Mouse (Mus musculus) lung, adult 2 months (tissue): ENCODE data around the gene Trappc6b. TPM values are rescaled to one million over a fixed set of nuclear protein-coding genes. Genes with fewer than 3 reads are reported as not detected.

Source experiments
- DNase-seq: peaks from one replicate; pipeline ENCODE4 v3.0.0; 2022
- H3K4me1 ChIP-seq: fragments of 200-500 bp; 2 replicates; pipeline ENCODE4 v1.6.1; 2011; ENCODE audit warnings: low read length; ENCODE audit not compliant: control insufficient read depth, insufficient read depth
- H3K4me3 ChIP-seq: fragments of 200-500 bp; replicated peaks from 2 replicates; pipeline ENCODE3; 2011; ENCODE audit warnings: low read depth, mild to moderate bottlenecking, control low read depth, low read length; ENCODE audit errors: extremely low read depth
- CTCF ChIP-seq: fragments of 200-500 bp; IDR thresholded peaks from 2 replicates; pipeline ENCODE4 v1.5.1; 2011; ENCODE audit warnings: mild to moderate bottlenecking, low read length, control low read depth; ENCODE audit not compliant: insufficient read depth
- POLR2A ChIP-seq: fragments of 200-500 bp; IDR thresholded peaks from 2 replicates; pipeline ENCODE4 v1.6.1; 2011; ENCODE audit warnings: low read depth, mild to moderate bottlenecking, control low read depth, low read length, borderline replicate concordance; ENCODE audit errors: extremely low read depth
- WGBS: fragments of 180-500 bp; shearing (Covaris S2); methylation state at CpG from one replicate; pipeline ENCODE4 v1.1.7; 2018; 5-methylcytosine and 5-hydroxymethylcytosine counted together
- polyA plus RNA-seq: library from polyadenylated mRNA; depleted of rRNA; stranded (reverse); fragments of >200 nt; gene quantifications from 2 replicates; pipeline ENCODE4 v1.2.3, GENCODE M21; 2012

The Trappc6b gene
- polyA plus RNA-seq, 1 experiment = 87.9 TPM

DNA sequence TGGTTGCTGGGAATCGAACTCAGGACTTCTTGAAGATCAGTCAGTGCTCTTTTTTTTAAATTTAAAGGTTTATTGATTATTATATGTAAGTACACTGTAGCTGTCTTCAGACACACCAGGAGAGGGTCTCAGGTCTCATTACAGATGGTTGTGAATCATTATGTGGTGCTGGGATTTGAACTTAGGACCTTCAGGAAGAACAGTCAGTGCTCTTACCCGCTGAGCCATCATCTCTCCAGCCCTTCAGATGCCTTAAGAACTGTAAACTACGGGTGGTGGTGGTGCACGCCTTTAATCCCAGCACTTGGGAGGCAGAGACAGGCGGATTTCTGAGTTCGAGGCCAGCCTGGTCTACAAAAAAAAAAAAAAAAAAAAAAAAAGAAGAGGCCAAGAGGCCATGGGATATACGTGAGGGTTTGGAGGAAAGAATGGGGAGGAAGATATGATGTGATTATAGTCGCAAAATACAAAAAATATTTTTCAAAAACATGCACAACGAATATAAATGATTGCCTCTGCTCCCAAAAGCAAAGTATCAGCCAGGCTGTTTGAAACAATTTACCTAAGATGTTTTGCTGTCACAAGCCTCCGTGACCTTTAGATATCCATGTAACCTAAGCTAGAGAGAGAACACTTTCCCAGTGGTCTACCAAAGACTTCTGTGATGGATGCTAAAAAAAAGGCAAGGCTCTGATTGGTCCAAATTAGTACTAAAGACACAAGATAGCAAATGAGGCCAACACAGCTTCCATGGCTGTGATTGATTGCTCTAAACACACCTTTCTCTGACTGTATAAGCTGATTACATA lies 21.9 kb downstream of the Trappc6b start:
- peaks cover 2% of the 10 kb centered on the region; the same call in 1 of the 2 replicates for H3K4me1 ChIP-seq
- WGBS = 69% methylated on average over 10 of the region's 10 CpGs
- no peak for DNase-seq
- no peak overlapping the region for H3K4me3 ChIP-seq
- no peak for TF ChIP-seq CTCF
- TF ChIP-seq POLR2A = no peak

DNA sequence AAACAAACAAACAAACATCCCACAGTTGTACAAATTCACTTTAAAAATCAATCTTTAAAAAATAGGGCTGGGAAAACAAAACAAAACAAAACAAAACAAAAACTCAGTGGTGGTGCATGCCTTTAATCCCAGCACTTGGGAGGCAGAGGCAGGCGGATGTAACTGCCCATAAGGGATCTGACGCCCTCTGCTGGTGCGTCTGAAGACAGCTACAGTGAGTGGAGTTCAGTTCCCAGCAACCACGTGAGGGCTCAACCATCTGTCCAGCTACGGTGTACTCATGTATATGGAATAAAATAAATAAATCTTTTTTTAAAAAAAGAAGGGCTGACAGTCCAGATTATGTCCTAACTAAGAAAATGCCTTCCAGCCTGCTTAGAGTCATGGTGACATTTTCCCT lies 29.2 kb downstream of the Trappc6b start:
- H3K4me3 ChIP-seq = no peak overlapping the region
- no peaks in the 10 kb centered on the region for H3K4me1 ChIP-seq
- 68% methylated on average over 5 of the region's 5 CpGs for WGBS
- no peak for DNase-seq
- TF ChIP-seq POLR2A = no peak
- peak; percentile 24; the same call in 1 of the 2 replicates for TF ChIP-seq CTCF

DNA sequence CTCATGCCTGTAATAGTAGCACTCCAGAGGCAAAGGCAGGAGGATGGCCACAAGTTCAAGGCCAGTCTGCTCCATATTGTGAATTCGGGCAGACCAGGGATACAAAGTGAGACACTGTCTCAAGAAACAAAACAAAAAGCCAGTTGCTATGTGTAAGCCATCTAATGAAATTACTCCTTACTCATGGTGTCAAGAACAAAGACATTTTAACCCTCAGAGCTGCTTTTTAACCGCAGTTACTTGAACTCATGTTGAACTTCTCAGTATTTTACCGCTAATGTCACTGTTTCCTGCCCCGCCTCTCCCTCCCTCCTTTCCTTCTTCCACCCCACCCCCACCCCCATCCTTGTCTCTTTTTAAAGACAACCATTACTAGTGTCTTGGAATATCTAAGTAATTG lies 40.0 kb downstream of the Trappc6b start:
- no peak for TF ChIP-seq POLR2A
- WGBS = 71% methylated on average over 4 of the region's 4 CpGs
- no peaks in the 10 kb centered on the region for H3K4me1 ChIP-seq
- H3K4me3 ChIP-seq = no peak overlapping the region
- no peak for DNase-seq

DNA sequence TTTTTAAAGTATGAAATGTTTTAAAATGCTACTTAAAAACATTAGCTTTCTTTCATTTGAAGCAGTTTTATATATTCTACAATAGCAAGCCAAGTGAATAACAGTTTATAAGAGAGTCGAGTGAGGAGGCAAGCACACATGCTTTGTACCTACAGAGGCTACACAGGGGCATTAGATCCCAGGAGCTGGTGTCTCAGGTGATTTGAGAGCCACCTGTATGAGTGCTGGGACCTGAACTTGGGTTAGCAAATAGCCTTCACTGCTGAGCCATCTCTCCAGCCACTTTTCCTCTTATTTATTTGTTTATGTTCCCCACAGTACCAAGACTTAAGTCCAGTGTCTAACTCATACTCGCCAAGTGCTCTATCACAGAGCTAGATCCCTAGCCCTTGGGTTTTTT lies 41.4 kb downstream of the Trappc6b start:
- TF ChIP-seq CTCF = no peak
- no peak for TF ChIP-seq POLR2A
- no peaks in the 10 kb centered on the region for H3K4me1 ChIP-seq
- DNase-seq = no peak
- WGBS = 86% methylated on average over 2 of the region's 2 CpGs
- no peak overlapping the region for H3K4me3 ChIP-seq

DNA sequence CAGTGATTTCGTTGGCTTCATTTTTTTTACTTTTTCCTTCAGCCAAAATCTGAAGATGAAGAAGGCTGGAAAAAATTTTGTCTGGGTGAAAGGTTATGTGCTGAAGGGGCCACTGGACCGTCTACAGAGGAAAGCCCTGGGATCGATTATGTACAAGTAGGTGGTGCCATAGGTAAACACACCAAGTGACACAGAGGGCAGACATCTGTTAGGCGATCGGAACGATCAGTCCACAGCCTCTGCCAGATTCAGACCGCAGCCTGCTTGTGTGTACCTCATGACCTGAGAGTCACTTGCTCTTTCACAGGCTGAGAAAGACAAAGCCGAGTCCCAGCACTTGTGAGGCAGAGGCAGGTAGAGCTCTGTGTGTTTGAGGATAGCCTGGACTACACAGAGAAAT lies 43.3 kb downstream of the Trappc6b start:
- no peaks in the 10 kb centered on the region for H3K4me1 ChIP-seq
- DNase-seq = no peak
- TF ChIP-seq POLR2A = no peak
- no peak for TF ChIP-seq CTCF
- WGBS = 75% methylated on average over 8 of the region's 8 CpGs
- H3K4me3 ChIP-seq = no peak overlapping the region

DNA sequence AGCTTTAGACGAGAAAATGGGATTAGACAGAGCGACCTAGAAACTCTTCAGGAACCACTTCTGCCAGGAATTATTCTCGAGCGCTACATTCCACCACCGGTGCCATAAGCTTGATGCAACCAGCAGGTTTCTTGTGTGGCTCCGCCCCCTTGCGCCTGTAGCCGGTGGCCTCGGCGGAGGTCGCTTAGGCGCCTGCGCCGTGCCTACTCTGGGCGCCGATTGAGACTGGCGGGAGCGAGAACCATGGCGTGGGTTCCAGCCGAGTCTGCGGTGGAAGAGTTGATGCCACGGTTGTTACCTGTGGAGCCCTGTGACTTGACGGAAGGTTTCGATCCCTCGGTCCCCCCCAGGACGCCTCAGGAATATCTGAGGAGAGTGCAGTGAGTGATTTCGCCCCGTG lies 48.0 kb downstream of the Trappc6b start, which contains the start of gene Gemin2:
TSS of gene Gemin2 (plus strand) at position 160 of the 400 bp plus-strand sequence.
- TF ChIP-seq POLR2A (peak; percentile 89; the same call in 1 of the 2 replicates), CTCF (no peak)
- no peaks in the 10 kb centered on the region; the same call in 1 of the 2 replicates for H3K4me1 ChIP-seq
- peak within 1 kb of the TSS; percentile 77 for H3K4me3 ChIP-seq
- under 1% methylated on average over 28 of the region's 28 CpGs for WGBS
- peak; percentile 85 for DNase-seq

DNA sequence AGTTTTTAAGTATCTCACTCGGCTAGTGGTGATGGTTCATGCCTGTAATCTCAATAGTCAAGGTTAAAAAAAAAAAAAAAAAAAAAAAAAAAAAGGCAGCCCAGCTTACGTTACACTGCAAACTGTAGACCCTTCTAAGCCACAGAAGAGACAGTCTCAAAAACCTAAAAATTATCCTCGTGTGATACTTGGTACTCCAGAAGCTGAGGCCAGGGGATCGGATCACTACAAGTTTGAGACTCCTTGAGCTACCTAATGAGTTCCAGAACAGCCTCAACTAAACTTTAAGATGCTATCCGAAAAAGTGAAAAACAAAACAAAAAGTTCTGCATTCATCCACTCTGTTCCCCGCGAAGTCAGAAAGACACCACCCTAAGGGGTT lies 48.6 kb downstream of the Trappc6b start:
- Histone ChIP-seq H3K4me1 (no peaks in the 10 kb centered on the region; the same call in 1 of the 2 replicates), H3K4me3 (peak overlapping the region; percentile 77)
- TF ChIP-seq POLR2A = no peak
- TF ChIP-seq CTCF = no peak
- no peak for DNase-seq
- WGBS = 1% methylated on average over 7 of the region's 7 CpGs

DNA sequence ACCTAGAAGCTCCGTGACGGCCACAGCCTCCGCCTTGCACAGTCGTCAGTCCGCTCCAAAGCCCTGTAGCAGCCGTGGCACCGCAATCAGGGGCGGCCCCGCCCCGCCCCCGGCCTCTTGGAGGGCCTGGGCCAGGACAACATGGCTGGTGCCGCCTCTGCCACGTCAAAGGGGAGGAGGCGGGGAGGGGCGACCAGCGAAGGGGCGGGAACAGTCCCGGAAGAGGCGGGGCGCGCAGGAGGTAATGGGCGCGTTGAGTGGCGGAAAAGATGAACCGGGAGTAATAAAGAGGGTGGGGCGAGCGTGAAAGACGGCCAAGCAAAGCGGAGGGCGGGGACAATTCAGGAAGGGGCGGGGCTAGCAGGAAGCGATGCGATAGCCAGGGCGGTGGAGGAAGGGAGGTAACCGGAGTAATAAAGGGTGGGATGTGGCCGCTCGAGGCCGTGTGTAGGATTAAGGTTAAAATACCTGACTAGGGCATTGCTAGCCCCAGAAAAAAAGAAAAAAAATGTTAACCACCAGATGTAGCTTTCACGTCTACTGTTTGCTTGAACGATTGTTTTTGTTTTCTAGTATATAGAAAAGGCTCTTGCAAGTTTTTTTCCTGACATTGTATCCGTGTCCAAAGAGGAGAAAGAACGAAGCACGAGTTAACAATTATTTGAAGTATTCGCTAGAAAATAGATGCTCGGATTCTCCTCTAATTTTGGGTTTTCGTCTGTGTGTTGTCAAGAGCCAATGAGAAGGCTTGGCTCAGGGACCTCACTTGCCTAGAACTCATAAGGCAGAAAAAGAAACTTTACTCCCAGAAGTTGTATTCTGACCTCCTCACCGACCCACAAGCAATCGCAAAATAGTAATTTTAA lies 49.2 kb downstream of the Trappc6b start, which contains the start of gene Sec23a:
TSS of gene Sec23a (minus strand) at position 174 of the 866 bp plus-strand sequence.
- under 1% methylated on average over 48 of the region's 48 CpGs for WGBS
- peak; percentile 95; the same call in 1 of the 2 replicates for TF ChIP-seq POLR2A
- no peak for TF ChIP-seq CTCF
- DNase-seq = peak; percentile 98
- Histone ChIP-seq H3K4me3 (peak within 1 kb of the TSS; percentile 84), H3K4me1 (no peaks in the 10 kb centered on the region; the same call in 1 of the 2 replicates)

DNA sequence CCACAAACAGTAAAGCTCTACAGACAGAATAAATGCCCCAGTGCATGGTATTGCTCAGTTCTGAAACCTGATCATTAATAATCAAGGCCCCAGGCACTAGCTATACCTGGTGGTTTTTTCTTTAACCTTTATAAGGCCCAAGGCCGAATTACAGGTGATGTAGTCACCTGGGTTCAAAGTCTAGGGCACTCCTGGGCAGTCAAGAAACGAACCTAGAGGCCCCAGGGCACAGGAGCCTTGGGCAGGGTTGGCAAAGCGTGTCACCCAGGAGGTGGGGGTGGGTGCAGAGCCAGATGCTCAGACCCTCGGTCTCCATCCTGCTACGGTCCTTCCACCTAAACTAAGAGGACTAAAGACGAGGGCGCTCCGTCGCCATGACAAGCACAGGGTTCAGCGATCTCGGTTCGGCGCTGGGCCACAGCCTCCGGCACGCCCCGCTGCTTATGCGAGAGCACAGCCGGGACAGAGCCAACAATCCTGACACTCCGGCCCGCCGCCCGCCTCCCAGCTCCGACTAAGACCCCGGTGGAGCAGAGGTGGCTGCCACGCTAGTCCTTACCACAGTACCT lies 49.9 kb downstream of the Trappc6b start:
- WGBS = under 1% methylated on average over 25 of the region's 25 CpGs
- TF ChIP-seq CTCF (no peak), POLR2A (no peak)
- DNase-seq = no peak
- Histone ChIP-seq H3K4me3 (peak overlapping the region; percentile 84), H3K4me1 (no peaks in the 10 kb centered on the region; the same call in 1 of the 2 replicates)
